Mouse (Mus musculus): ENCODE measurements around the gene Gm9040. TPM values are rescaled to one million over a fixed set of nuclear protein-coding genes. Genes with fewer than 3 reads are reported as not detected.

Gm9040 gene
- polyA plus RNA-seq (2015; fragmentation: Illumina TruSeq; extraction: RNeasy Lipid Tissue Mini Kit (QIAGEN cat#74804); ENCODE audit: insufficient read depth, low replicate concordance) = not detected

GRCm38 (mm10) chr10:118326869-118327268, at the start of gene Gm9040:
Gm9040 (minus strand) TSS chr10:118326969.

GRCm38 (mm10) chr10:118354005-118354404, 27.2 kb upstream of the Gm9040 start, which contains the start of gene Gm9049:
Gm9049 (minus strand) TSS chr10:118354105.

GRCm38 (mm10) chr10:118348579-118348978, 21.8 kb upstream of the Gm9040 start, which contains the start of gene Gm9048:
Gm9048 (minus strand) TSS chr10:118348679.

GRCm38 (mm10) chr10:118343155-118343554, 16.4 kb upstream of the Gm9040 start, which contains the start of gene Gm9046:
Gm9046 (minus strand) TSS chr10:118343255.

GRCm38 (mm10) chr10:118337731-118338130, 11.0 kb upstream of the Gm9040 start, which contains the start of gene Gm9045:
Gm9045 (minus strand) TSS chr10:118337831.

GRCm38 (mm10) chr10:118332308-118332707, 5.5 kb upstream of the Gm9040 start, which contains the start of gene Gm9044:
Gm9044 (minus strand) TSS chr10:118332408.

GRCm38 (mm10) chr10:118294938-118295337, 31.8 kb downstream of the Gm9040 start, which contains the start of gene Iltifb:
Iltifb (minus strand) TSS chr10:118295038.

Other genes with a start within 250 kb of the Gm9040 start
- 11.2 TPM for gene Mdm1, start 185.2 kb downstream of the Gm9040 start, polyA plus RNA-seq (2015; fragmentation: Illumina TruSeq; extraction: RNeasy Lipid Tissue Mini Kit (QIAGEN cat#74804); ENCODE audit: insufficient read depth, low replicate concordance)
- not detected for gene Il22, start 122.0 kb downstream of the Gm9040 start, polyA plus RNA-seq (2015; fragmentation: Illumina TruSeq; extraction: RNeasy Lipid Tissue Mini Kit (QIAGEN cat#74804); ENCODE audit: insufficient read depth, low replicate concordance)
- gene Gm32717, start 86.2 kb downstream of the Gm9040 start, polyA plus RNA-seq (2015; fragmentation: Illumina TruSeq; extraction: RNeasy Lipid Tissue Mini Kit (QIAGEN cat#74804); ENCODE audit: insufficient read depth, low replicate concordance) = not detected
- gene Gm32802, start 68.3 kb downstream of the Gm9040 start, polyA plus RNA-seq (2015; fragmentation: Illumina TruSeq; extraction: RNeasy Lipid Tissue Mini Kit (QIAGEN cat#74804); ENCODE audit: insufficient read depth, low replicate concordance) = not detected
- gene Iltifb, start 31.9 kb downstream of the Gm9040 start, polyA plus RNA-seq (2015; fragmentation: Illumina TruSeq; extraction: RNeasy Lipid Tissue Mini Kit (QIAGEN cat#74804); ENCODE audit: insufficient read depth, low replicate concordance) = not detected
- not detected for gene Gm9044, start 5.4 kb upstream of the Gm9040 start, polyA plus RNA-seq (2015; fragmentation: Illumina TruSeq; extraction: RNeasy Lipid Tissue Mini Kit (QIAGEN cat#74804); ENCODE audit: insufficient read depth, low replicate concordance)
- 0.14 TPM for gene Gm9045, start 10.9 kb upstream of the Gm9040 start, polyA plus RNA-seq (2015; fragmentation: Illumina TruSeq; extraction: RNeasy Lipid Tissue Mini Kit (QIAGEN cat#74804); ENCODE audit: insufficient read depth, low replicate concordance)
- not detected for gene Gm9046, start 16.3 kb upstream of the Gm9040 start, polyA plus RNA-seq (2015; fragmentation: Illumina TruSeq; extraction: RNeasy Lipid Tissue Mini Kit (QIAGEN cat#74804); ENCODE audit: insufficient read depth, low replicate concordance)
- gene Gm9048, start 21.7 kb upstream of the Gm9040 start, polyA plus RNA-seq (2015; fragmentation: Illumina TruSeq; extraction: RNeasy Lipid Tissue Mini Kit (QIAGEN cat#74804); ENCODE audit: insufficient read depth, low replicate concordance) = not detected
- gene Gm9049, start 27.1 kb upstream of the Gm9040 start, polyA plus RNA-seq (2015; fragmentation: Illumina TruSeq; extraction: RNeasy Lipid Tissue Mini Kit (QIAGEN cat#74804); ENCODE audit: insufficient read depth, low replicate concordance) = 0.14 TPM
- gene Ifng, start 114.1 kb upstream of the Gm9040 start, polyA plus RNA-seq (2015; fragmentation: Illumina TruSeq; extraction: RNeasy Lipid Tissue Mini Kit (QIAGEN cat#74804); ENCODE audit: insufficient read depth, low replicate concordance) = 1.8 TPM

Measured in spleen, adult 10 weeks (tissue).